Mouse (Mus musculus) cerebellum, adult 11-12 months (tissue): ENCODE measurements at regions not wholly inside any gene's neighbourhood (a gene's known extent, or its start where the extent isn't known, plus 50 kb on each side); places are given as distances from the start of the nearest gene placed in this dataset.

Experiments used
- DNase-seq: peaks from one replicate; pipeline ENCODE4 v3.0.0; 2022

DNA sequence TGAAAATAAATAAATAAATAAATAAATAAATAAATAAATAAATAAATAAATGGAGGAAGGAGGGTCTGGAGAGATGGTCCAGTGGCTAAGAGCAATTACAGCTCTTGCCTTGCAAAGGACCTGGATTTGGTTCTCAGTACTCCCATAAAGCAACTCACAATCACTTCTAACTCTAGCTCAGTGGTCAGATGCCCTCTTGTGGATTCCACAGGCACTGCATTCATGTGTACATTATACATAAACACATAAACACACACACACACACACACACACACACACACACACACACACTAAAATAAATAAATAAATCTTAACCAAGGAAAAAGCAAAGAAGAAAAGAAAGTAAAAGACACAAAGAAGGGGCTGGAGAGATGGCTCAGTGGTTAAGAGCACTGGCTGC, 74.2 kb upstream of the Dhx40 start:
- no peak for DNase-seq

DNA sequence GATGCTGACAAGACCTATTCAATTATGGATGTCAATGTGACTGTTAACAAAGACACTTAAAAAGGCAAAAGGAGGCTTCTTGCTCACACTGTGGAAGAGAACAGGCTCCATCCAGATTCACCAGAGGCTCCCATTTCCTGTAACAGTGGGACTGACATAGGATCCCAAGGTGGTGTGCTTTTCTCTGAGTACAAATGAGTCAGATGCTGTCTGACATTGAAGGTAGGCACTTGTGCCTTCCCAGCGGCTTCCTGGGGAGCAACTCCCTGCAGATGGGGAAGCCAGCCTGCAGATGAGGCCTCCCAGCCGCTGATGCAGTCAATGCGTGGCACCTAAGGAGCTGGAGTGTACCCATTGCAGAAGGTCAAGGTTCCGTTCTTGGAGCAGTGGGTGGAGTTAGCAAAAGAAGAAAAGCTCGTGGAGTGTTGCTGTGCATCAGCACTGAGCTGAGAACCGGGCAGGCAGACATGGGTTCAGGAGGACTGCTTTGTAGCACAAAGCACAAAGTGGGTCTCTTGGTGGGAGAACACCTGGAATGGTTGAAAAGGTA, 71.9 kb upstream of the Dhx40 start:
- DNase-seq = no peak

DNA sequence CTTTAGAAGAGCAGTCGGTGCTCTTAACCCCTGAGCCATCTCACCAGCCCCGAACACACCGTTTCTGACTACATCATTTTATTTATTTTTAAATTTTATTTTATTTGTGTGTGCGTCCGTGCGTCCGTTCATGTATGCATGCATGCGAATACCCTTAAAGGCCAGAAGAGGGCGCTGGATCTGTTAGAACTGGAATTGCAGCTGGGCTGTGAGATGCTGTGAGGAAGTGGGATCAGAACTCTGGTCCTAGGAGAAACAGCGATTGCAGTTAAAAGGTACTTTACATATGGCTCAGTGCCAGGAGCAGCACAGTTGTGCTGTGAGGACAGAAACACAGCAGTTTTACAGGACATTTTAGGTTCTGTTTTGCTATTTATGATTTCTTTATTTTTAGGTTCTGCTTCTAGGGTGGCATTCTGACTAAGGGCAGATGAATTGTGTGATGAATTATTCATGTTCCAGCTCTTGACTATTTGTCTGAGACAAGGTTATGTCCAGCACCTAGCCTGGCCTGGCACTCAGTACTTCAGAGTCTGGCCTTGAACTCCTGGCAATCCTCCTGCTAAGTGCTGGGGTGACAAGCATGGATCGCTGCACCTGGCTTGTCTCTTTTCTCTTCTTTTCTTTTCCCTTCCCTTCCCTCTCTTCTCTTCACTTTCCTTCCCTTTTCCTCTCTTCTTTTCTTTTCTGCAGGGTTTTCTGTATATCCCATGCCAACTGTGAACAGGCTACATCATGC, 71.0 kb upstream of the Dhx40 start:
- DNase-seq = no peak

DNA sequence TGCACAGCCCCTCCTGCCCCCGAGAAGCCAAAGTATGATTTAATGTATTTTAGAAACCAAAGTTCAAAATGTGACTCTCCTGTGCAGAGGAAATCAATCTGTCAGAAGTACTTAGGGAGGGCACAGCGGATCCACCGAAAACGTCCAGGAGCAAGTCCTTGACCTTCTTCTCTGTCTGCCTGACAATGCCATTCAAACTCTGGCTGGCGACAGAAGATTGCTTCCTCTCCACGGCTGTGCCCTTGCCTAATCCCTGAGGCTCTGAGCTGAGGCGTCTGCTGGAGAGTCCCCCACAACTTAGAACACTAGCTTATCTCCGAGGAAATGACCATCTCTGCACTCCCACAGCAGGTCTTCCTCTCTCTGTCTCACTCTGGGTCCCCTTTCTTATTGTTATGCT, 69.0 kb upstream of the Dhx40 start:
- DNase-seq = no peak

DNA sequence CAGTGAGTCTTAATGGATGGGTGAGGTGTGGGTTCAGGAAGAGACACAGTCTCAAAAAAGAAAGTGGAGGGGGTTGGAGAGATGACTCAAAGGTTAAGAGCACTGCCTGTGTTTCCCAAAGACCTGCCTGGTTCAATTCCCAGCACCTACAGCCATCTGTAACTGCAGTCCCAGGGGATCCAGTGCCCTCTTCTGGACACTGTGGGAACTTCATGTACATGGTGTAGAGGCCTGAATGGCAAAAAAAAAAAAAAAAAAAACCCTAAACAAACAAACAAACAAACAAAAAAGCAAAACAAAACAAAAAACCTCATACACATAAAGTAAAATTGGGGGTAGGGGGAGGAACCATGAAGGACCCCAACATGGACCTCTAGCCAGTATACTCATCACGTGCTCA, 68.2 kb upstream of the Dhx40 start:
- DNase-seq = no peak

DNA sequence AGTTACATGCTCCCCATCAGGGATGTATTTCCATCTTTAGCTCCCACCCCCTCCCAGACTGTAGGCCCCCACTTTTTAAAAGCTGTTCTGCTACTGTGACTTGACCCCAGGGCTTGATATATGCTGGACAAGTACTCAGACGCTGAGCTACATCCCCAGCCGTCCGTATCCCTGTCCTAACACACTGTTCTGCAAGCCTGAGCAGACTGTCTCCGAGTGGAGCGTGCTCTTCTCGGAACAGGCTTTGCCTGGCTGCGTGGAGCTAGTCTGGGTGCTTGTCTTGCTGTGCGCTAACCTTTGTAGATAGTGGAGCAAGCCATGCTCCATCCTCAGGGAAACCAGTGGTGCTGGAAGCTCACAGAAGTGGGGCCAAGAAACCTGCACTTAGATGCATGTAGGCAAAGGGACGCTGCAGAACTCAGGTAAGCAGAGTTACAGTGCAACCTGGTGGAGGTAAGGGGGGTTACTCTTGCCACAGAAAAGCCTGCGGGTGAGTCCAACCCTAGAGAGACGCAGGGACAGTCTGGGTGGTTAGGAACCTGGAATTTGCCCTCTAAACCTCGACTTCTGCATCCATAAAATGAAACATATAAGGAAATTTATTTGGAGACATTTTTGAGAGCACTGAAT, 67.2 kb upstream of the Dhx40 start:
- peak; percentile 73 for DNase-seq

DNA sequence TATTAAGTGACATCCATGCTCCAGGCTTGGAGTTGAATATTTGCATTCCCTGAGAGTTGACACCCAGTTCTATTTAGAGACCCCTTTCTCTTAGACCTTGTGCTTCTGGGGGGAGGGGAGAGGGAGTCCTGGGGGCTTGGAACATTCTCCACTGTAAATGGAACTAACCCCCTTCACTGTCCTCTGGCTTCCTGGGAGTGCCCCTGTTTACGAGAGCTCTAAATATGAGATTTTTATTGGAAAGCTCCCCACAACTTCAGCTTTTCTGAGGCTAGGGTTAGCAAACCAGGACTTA, 65.8 kb upstream of the Dhx40 start:
- DNase-seq = no peak

DNA sequence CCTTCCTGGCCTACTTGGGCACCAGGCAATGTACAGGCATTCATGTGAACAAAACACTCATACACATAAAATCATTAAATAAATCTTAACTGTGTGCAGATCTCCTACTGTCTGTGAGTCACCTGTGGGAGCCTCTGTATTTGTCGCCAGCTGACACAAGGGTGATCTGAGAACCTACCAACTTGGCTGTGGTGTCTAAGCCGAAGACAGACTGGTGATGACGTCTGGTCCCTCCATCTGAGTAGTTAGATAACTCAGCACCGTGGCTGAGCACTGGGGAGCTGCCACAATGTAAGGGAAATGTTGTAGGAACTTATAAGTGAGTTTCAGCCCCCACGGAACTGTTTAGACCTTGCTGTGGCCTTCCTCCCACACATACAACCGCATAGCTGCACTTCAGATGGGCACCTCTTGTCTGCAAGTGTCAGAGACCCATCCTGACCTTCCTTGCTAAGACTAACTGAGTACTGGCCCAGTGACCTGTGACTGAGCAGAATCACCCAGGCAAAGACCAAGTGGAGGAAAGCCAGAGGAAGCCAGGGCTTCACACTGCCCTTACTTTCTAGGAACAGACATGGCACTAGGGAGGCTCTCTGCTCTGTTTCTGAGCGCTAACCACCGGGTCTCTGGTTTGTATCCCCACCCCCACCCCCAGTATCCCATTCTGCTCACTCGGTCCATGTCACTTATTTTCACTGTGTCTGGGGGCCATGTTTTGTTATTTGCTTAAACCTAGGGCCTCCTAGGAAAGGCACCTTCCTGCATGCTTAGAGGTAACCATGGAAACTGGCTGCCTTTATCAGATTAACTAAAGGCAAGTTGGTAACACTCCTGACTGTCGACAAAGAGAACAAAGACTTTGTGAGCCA, 65.2 kb upstream of the Dhx40 start:
- no peak for DNase-seq

DNA sequence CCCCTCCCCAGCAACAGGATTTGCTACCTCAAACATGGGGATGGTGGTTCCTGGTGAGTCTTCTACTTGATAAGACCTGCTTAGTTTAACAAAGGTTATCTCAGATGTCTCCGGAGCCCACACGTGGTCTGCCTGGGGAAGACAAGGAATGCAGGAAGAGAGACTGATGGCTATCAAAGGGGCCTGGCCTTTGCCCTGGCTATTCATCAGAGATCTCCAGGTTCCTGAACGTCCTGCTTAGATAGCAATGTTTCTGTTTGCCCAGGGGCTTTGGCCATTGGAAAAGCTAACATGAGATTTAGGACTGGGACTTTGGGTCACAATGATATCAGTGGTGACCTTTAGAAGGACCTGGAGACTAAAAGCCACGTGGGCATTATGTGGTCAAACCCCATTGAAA, 64.2 kb upstream of the Dhx40 start:
- no peak for DNase-seq

DNA sequence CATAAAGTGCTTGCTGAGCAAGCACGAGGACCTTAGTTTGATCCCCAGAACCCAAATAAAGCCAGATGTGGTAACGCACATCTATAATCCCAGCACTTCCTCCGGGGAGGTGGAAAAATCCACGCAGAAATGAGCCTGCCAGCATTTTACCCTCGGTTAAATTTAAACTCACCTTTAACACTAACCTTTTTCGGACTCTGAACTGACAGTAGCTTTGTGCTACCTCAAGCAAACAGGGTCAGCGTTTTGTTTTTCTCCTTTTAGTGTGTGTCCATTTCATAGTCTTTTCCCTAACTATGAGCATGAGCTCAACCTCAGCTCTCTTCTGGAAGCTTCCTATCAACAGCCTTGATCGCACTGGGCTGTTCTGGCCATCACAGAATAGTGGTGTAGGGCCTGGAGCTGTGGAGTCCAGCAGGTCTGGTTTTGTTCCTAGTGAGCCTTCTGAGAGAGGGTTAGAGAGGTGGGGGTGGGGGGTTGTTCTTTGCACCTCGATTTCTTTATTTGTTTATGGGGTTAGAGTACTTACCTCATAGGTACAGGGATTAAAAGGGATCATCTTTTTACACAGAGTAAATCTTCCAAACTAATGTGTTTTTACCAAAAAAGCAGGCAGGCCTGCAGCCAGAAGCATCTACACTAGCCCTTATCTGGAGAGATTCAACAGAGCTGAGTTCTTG, 63.1 kb upstream of the Dhx40 start:
- DNase-seq = no peak

DNA sequence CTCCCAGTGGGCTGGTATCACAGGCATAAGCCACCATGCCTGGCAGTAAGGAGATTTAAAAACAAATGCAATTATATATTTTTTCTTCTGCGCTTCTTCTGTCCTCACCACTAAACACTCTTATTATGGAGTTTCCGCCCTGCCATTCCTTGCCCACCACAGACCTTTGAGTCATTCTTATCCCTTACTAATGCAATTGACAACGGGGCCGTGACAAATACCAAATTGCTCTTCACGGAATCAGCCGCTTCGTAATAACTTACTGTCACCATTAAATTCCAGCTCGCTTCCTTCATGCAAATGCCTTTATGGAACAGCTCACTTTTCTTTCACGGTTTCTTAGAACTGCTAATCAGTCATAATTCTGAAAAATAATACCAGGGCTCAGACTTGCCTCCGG, 59.4 kb upstream of the Dhx40 start:
- no peak for DNase-seq

DNA sequence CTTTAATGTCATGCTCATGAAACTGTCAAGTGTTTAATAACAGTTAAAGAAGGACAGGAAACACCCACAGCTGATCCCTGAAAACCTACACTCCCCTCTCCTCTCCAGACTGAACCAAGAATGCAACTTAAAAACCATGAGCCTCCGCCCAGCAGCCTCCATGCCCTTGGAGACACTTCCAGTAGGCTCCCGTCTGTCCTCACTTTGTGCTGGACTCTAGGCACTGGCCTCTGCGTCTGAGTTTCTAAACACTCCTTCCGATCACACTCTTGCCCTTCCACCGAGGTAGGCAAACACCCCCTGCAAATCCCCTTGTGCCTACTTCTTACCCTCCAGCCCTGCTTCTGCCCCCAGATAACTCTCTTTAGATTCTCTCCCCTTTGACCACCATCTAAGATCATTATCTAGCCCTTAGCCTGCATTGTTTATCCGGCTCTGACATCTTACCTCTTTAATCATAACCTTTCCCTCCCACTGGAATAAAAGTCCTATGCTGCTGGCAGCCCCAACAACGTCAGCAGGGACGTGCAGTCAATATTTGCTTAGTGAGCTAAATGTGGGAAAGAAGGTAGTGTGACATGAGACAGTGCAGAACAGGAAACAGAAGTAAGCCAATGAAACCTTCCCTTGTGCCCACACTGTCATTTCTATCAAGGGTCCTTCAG, 52.5 kb upstream of the Dhx40 start:
- no peak for DNase-seq

DNA sequence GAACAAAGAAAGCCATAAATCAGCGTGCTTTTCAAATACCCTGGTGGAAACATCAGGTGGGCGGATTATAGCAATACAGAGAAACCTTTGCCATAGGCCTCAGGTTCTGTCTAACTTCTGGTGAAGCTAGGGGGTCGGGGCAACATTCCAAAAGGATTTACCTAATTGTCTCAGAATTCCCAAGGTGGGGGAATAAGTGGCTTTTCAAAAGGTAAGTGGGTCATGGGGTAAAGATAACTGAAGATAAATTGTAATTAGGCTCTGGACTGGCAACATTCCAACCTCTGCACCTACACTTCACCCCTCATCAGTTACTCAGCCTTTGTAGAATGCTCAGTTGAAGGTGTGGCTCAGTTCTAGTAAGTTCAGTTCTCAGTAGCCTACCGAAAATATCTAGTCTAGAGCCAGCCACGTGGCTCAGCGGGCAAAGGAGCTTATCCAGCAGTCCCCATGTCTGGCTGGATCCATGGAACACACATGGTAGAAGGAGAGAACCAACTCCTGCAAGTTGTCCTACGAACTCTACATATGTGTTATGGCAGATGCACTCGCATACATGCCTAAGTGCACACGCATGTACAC, 51.8 kb upstream of the Dhx40 start:
- DNase-seq = no peak

DNA sequence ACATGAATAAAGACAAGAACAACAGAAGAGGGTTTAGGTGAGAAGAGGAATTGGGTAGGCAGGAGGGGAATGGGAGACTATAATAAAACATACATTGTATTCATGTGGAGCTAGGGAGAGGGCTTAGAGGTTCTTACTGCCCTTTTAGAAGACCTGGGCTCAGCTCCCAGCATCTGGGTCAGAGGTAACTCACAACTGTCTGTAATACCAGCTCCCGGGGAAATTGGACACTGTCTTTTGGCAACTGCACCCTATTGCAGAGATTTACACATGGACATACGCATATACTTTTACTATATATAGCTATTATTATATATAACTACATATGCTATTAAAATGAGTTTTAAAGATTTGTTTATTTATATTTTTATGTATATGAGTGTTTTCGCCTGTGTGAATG, 50.7 kb upstream of the Dhx40 start:
- no peak for DNase-seq
